15 mouse cellular contexts compared by ENCODE assay signal in the genomic region with DNA sequence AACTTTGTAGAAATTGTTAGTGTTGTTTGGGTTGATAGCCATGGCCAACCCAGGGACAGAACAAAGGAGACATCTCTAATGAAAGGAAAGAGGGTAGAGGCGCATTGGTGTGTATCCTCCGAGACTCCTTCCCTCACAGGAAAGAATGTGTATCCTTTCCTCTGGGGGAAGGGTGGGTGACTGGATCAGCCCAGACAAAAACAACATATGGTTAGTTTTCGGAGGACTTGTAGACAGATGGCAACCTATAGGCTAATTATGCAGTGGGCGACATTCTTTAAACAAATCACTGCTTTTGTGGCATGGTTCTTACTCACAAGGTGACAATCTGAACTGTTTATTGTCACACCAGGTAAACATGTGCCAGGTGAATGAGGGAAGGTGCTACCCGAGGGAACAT.
DNase-seq lines count a peak whose midpoint lies in the region; ATAC-seq and TF ChIP-seq lines count a peak whose summit lies in the region.
"Had no signal": no experiment of that assay in that cellular context is flagged by ENCODE, and none has a peak within 500 bp of the region (broad histone marks: within the 10 kb centered on the region; RNA-seq: fewer than 3 reads in every experiment).

No protein-coding gene starts in this region.

- TF ChIP-seq CTCF in hindbrain, postnatal 0 days (IDR thresholded peaks at IDR 0.05; ENCODE audit: low read depth): no peak
- no peak for TF ChIP-seq CTCF in brain, embryonic 14.5 days (IDR thresholded peaks at IDR 0.05; ENCODE audit: borderline replicate concordance, extremely low read depth, insufficient read depth, insufficient read length)

- 57% methylated on average over 5 of the region's 5 CpGs for WGBS in hindbrain, embryonic 11.5 days
- WGBS in hindbrain, postnatal 0 days: 59% methylated on average over 5 of the region's 5 CpGs

- no peak overlapping the region for H3K27ac ChIP-seq in hindbrain, embryonic 11.5 days (ENCODE audit: low read depth, low read length)
- H3K27ac ChIP-seq in hindbrain, postnatal 0 days: no peak overlapping the region
- H3K27ac ChIP-seq: embryonic facial prominence, embryonic 13.5 days; liver, embryonic 15.5 days had no signal

- no peaks in the 10 kb centered on the region for H3K36me3 ChIP-seq in hindbrain, embryonic 11.5 days (ENCODE audit: control insufficient read depth, insufficient read depth, low read length)
- no peaks in the 10 kb centered on the region for H3K36me3 ChIP-seq in hindbrain, postnatal 0 days (ENCODE audit: insufficient read depth, low read length)
- H3K36me3 ChIP-seq: embryonic facial prominence, embryonic 13.5 days; liver, embryonic 15.5 days had no signal

- peak; percentile 38; the same call in 1 of the 2 replicates for ATAC-seq in hindbrain, embryonic 11.5 days (ENCODE audit: low FRiP score)
- no peak for ATAC-seq in hindbrain, postnatal 0 days
- ATAC-seq: hindbrain, embryonic 16.5 days had no signal

- DNase-seq in hindbrain, embryonic 11.5 days (ENCODE audit: low spot score): no peak
- DNase-seq in hindbrain, postnatal 0 days (ENCODE audit: low spot score): no peak
- peak; percentile 39 to 41 for DNase-seq in right cerebral cortex, adult 2 months (ENCODE audit: low spot score in 2 of 2)
- DNase-seq in right cerebral cortex, postnatal 4 days: no peak
- DNase-seq in brain, embryonic 14.5 days (ENCODE audit: low read depth): peak; percentile 77
- DNase-seq in T-cell, adult 2 months (ENCODE audit: low spot score): no peak
- DNase-seq in lung, postnatal 4 days: no peak
- DNase-seq: adrenal gland, postnatal 10 days; cerebellum, adult 9-10 months; gastrocnemius, postnatal 25 days; kidney, adult 18-20 months; retina, postnatal 1 day had no signal

- no peak overlapping the region for H3K4me2 ChIP-seq in hindbrain, embryonic 11.5 days (replicated peaks; ENCODE audit: low read depth, low read length)
- no peak overlapping the region for H3K4me2 ChIP-seq in hindbrain, postnatal 0 days (ENCODE audit: low read depth, low read length)
- H3K4me2 ChIP-seq: embryonic facial prominence, embryonic 13.5 days; liver, embryonic 15.5 days had no signal

- no peak for TF ChIP-seq POLR2A in brain, embryonic 14.5 days (IDR thresholded peaks at IDR 0.05; ENCODE audit: borderline replicate concordance, extremely low read depth, insufficient read depth, insufficient read length, poor library complexity, severe bottlenecking)

- H3K9me3 ChIP-seq in hindbrain, embryonic 11.5 days (ENCODE audit: control insufficient read depth, low read length): no peaks in the 10 kb centered on the region
- no peaks in the 10 kb centered on the region for H3K9me3 ChIP-seq in hindbrain, postnatal 0 days (ENCODE audit: low read length)
- H3K9me3 ChIP-seq: embryonic facial prominence, embryonic 13.5 days; liver, embryonic 15.5 days had no signal

- no peak overlapping the region for H3K4me3 ChIP-seq in hindbrain, embryonic 11.5 days (ENCODE audit: low read depth, low read length)
- no peak overlapping the region for H3K4me3 ChIP-seq in hindbrain, postnatal 0 days (ENCODE audit: low read length)
- H3K4me3 ChIP-seq: embryonic facial prominence, embryonic 13.5 days; liver, embryonic 15.5 days had no signal

- H3K27me3 ChIP-seq in hindbrain, embryonic 11.5 days (ENCODE audit: control insufficient read depth, insufficient read depth, low read length): no peaks in the 10 kb centered on the region
- H3K27me3 ChIP-seq in hindbrain, postnatal 0 days (ENCODE audit: insufficient read depth, low read length): no peaks in the 10 kb centered on the region
- H3K27me3 ChIP-seq: embryonic facial prominence, embryonic 13.5 days; liver, embryonic 15.5 days had no signal

- H3K4me1 ChIP-seq in hindbrain, embryonic 11.5 days (replicated peaks; ENCODE audit: control insufficient read depth, insufficient read depth, low read length): no peaks in the 10 kb centered on the region
- H3K4me1 ChIP-seq in hindbrain, postnatal 0 days (ENCODE audit: insufficient read depth, low read length): peaks cover 19% of the 10 kb centered on the region
- H3K4me1 ChIP-seq: embryonic facial prominence, embryonic 13.5 days; liver, embryonic 15.5 days had no signal

- H3K9ac ChIP-seq in hindbrain, embryonic 11.5 days (ENCODE audit: low read depth, low read length): no peak overlapping the region
- no peak overlapping the region for H3K9ac ChIP-seq in hindbrain, postnatal 0 days (replicated peaks; ENCODE audit: low read length)
- H3K9ac ChIP-seq: embryonic facial prominence, embryonic 13.5 days; liver, embryonic 15.5 days had no signal

Comparison
In these comparisons a context has a peak if more than half of its experiments do, and no peak if none do; other contexts are left out.
1. DNase-seq: peak in right cerebral cortex, adult 2 months (2 of 2) and brain, embryonic 14.5 days (single experiment); none in hindbrain, embryonic 11.5 days (single experiment), hindbrain, postnatal 0 days (single experiment), right cerebral cortex, postnatal 4 days (single experiment), T-cell, adult 2 months (single experiment) and lung, postnatal 4 days (0 of 2).